Mouse (Mus musculus) liver, embryonic 14.5 days (tissue): ENCODE data around the gene Man2a1. TPM values are rescaled to one million over a fixed set of nuclear protein-coding genes. Genes with fewer than 3 reads are reported as not detected.
A peak's percentile ranks its signal among the peaks of the same experiment; 100 is the strongest.

ENCODE experiments used
- ATAC-seq: fragments of 200-750 bp; cut with Nextera tagmentation; 2 replicates; pipeline ENCODE4 v1.8.0; 2017; ENCODE audit warnings: moderate number of reproducible peaks, mild to moderate bottlenecking, moderate library complexity; ENCODE audit not compliant: insufficient read depth
- DNase-seq, 3 experiments: peaks; one replicate each; pipeline ENCODE4 v3.0.0-alpha.2; 2012 to 2013; ENCODE audit warnings: low read depth in 3 of 3, low spot score in 3 of 3
- H3K27ac ChIP-seq: fragments of 300-500 bp; sonication (generic); 2 replicates; pipeline ENCODE4 v1.5.1; 2014; ENCODE audit warnings: moderate library complexity, mild to moderate bottlenecking, control low read depth, inconsistent platforms
- H3K27me3 ChIP-seq: fragments of 300-500 bp; sonication (generic); 2 replicates; pipeline ENCODE4 v1.6.1; 2014; ENCODE audit warnings: mild to moderate bottlenecking, low read length, moderate library complexity; ENCODE audit not compliant: control insufficient read depth, insufficient read depth
- H3K36me3 ChIP-seq: fragments of 300-500 bp; sonication (generic); replicated peaks from 2 replicates; pipeline ENCODE4 v1.6.1; 2014; ENCODE audit warnings: low read depth; ENCODE audit not compliant: control insufficient read depth, insufficient read depth
- H3K4me1 ChIP-seq, 2 experiments: fragments of 200-500 bp in 1 of 2; fragments of 300-500 bp in 1 of 2; sonication (generic) in 1 of 2; replicated peaks; 2 replicates each; pipeline ENCODE4 v1.6.1; 2012 to 2014; ENCODE audit warnings: antibody characterized with exemption in 1 of 2, inconsistent platforms in 1 of 2, low read length in 1 of 2; ENCODE audit not compliant: control insufficient read depth in 2 of 2, insufficient read depth in 2 of 2
- H3K4me2 ChIP-seq: fragments of 300-500 bp; sonication (generic); 2 replicates; pipeline ENCODE4 v1.6.1; 2014; ENCODE audit warnings: low read depth, mild to moderate bottlenecking, control low read depth, moderate library complexity
- H3K4me3 ChIP-seq, 2 experiments: fragments of 200-500 bp in 1 of 2; fragments of 300-500 bp in 1 of 2; sonication (generic) in 1 of 2; 2 replicates each; pipeline ENCODE4 v1.5.1; 2012 to 2014; ENCODE audit warnings: low read depth in 2 of 2, low read length in 2 of 2, mild to moderate bottlenecking in 2 of 2, control low read depth in 1 of 2, inconsistent platforms in 1 of 2, moderate library complexity in 1 of 2; ENCODE audit not compliant: insufficient read depth in 1 of 2
- H3K9ac ChIP-seq: fragments of 300-500 bp; sonication (generic); replicated peaks from 2 replicates; pipeline ENCODE4 v1.6.1; 2014; ENCODE audit warnings: mild to moderate bottlenecking, control low read depth, moderate library complexity
- H3K9me3 ChIP-seq: fragments of 300-500 bp; sonication (generic); 2 replicates; pipeline ENCODE4 v1.6.1; 2016; ENCODE audit warnings: low read length, mixed read lengths; ENCODE audit not compliant: control insufficient read depth
- CTCF ChIP-seq: IDR thresholded peaks from 2 replicates; pipeline ENCODE4 v1.5.1; 2016; ENCODE audit warnings: antibody characterized with exemption, low read depth, control low read depth
- EP300 ChIP-seq: IDR thresholded peaks from 2 replicates; pipeline ENCODE4 v1.6.1; 2016; ENCODE audit warnings: antibody characterized with exemption, low read depth
- WGBS: fragments of 180-500 bp; shearing (Covaris S2); extraction: QIAGEN DNeasy Blood & Tissue Kit; methylation state at CpG from one replicate; pipeline ENCODE4 v1.1.7; 2014; ENCODE audit not compliant: insufficient replicate concordance; 5-methylcytosine and 5-hydroxymethylcytosine counted together
- polyA plus RNA-seq, 2 experiments: library from polyadenylated mRNA; depleted of rRNA in 1 of 2; stranded (reverse) in 1 of 2; unstranded in 1 of 2; fragments of >200 nt; fragmentation: Nextera tagmentation in 1 of 2; extraction: Ambion mirVana in 1 of 2; gene quantifications; 2 replicates each; pipeline versions ENCODE4 v1.2.1 to v1.2.3; 2012 to 2014

The Man2a1 gene
- polyA plus RNA-seq, 2 experiments: 3.2 to 9.1 TPM

DNA sequence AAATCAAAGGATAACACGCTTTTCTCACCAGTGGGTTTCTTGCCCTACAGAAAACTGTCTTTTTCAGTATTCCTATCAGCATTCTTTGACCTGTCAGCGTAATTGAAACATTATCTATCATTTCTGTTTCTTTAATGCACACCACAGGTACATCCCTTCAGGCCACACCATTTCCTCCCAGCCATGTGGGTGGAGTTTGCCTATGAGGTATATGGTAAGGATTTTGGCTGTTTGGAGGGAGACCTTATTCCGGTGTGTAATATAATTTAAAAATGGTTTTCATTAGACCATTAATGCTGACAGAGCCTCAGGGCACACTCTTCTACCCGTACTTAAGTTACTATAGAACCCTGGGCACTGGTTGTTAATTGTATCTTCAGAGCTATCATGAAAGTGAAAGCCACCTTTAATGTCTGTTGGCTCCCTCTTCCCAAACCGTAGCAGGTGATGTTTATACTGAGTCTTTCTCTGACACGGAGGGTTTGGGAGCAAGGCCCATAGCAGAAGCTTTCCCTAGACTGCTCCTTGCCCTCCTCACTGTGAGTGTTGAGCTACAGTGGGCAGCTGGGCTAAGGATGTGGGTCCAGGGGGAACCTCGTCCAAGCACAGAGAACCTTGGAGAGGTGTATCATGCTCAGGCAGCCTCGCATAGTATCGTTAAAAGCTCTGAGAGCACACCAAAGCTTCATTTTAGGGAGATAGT, 21.3 kb downstream of the Man2a1 start:
- TF ChIP-seq CTCF (no peak), EP300 (no peak)
- ATAC-seq: no peak
- no peak overlapping the region for H3K9ac ChIP-seq

DNA sequence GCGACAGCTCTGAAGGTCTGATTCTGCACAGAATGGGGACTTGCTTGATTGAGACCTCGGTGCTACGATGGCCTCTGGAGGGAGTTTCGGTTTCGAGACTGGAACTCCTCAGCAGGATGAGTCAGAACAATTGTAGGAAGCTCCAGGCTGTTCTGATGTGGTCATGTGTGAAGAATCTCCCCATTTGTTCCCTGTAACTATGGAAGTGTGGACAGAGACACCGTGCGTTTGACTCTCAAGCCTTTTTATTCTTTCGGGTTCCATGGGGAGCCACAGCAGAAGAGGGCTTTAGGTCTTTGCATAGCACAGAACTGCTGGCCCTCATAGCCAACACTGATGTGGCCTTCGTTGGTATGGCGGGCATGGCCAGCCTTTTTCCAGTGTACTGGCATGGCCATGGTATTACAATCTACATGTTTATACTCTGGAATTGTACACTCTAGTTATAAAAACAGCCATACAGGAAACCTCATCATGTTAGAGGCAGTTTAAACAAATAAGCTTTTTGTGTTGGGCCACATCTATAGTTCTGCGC, 21.9 kb downstream of the Man2a1 start:
- TF ChIP-seq EP300 (no peak), CTCF (no peak)

More for the DNA sequence above, 21.3 kb downstream of the Man2a1 start:
- Histone ChIP-seq H3K9me3 (no peaks in the 10 kb centered on the region), H3K27ac (no peak overlapping the region), H3K4me1 (peaks cover 4 to 19% of the 10 kb centered on the region in 2 experiments; a peak in 2 of 4 replicates), H3K4me3 (no peak overlapping the region), H3K27me3 (no peaks in the 10 kb centered on the region), H3K4me2 (0 out of 2 replicates have a peak overlapping the region, but pooled peaks have one; percentile 13), H3K36me3 (no peaks in the 10 kb centered on the region; the same call in 1 of the 2 replicates)
- DNase-seq: no peak
- 66% methylated on average over 9 of the region's 9 CpGs for WGBS

DNA sequence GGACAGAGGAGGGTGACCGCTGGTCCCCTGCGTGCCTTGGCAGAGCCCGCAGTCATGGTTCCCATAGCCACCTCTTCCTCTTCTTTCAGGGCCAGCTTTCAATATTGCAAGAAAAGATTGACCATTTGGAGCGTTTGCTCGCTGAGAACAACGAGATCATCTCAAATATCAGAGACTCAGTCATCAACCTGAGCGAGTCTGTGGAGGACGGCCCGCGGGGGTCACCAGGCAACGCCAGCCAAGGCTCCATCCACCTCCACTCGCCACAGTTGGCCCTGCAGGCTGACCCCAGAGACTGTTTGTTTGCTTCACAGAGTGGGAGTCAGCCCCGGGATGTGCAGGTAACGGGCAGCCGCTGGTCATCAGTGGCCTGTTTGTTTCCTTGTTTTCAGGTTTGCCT, 23.9 kb downstream of the Man2a1 start:
- no peak overlapping the region for H3K9ac ChIP-seq
- no peak for DNase-seq
- no peaks in the 10 kb centered on the region; the same call in 1 of the 2 replicates for H3K36me3 ChIP-seq
- WGBS: 79% methylated on average over 15 of the region's 15 CpGs
- no peak for TF ChIP-seq CTCF
- TF ChIP-seq EP300: no peak
- no peak for ATAC-seq
- H3K4me2 ChIP-seq: no peak overlapping the region
- no peaks in the 10 kb centered on the region for H3K27me3 ChIP-seq
- H3K27ac ChIP-seq: no peak overlapping the region
- H3K9me3 ChIP-seq: no peaks in the 10 kb centered on the region
- no peak overlapping the region for H3K4me3 ChIP-seq
- H3K4me1 ChIP-seq: peaks cover 4 to 12% of the 10 kb centered on the region in 2 experiments; a peak in 2 of 4 replicates

More for the DNA sequence above, 21.9 kb downstream of the Man2a1 start:
- 54% methylated on average over 11 of the region's 11 CpGs for WGBS
- no peaks in the 10 kb centered on the region; the same call in 1 of the 2 replicates for H3K36me3 ChIP-seq
- H3K9ac ChIP-seq: no peak overlapping the region
- H3K4me1 ChIP-seq: peaks cover 4 to 16% of the 10 kb centered on the region in 2 experiments; a peak in 2 of 4 replicates
- no peaks in the 10 kb centered on the region for H3K9me3 ChIP-seq
- ATAC-seq: 0 out of 2 replicates have a peak, but pooled peaks have one; percentile 34
- no peak overlapping the region for H3K27ac ChIP-seq
- 0 out of 2 replicates have a peak overlapping the region, but pooled peaks have one; percentile 13 for H3K4me2 ChIP-seq
- no peaks in the 10 kb centered on the region for H3K27me3 ChIP-seq
- DNase-seq: no peak
- no peak overlapping the region for H3K4me3 ChIP-seq

DNA sequence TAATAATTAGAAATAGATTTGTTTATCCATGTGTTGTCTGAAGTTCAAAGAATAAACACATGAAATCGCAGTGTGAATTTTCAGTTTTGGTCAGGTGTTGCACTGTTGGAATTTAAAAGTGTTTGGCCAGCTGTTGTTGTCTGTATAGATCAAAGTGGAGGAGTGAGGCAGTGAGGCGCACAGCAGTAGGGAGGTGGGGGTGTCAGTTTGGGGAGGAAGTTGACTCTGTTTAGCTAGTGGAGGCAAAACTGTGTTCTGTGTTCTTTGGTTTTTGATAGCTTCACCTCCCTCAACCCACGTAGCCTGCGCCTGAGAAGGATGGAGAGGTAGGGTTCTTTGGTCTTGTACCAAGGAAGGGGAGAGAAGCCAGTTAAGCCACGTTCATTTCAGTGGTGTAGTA, 28.3 kb downstream of the Man2a1 start:
- Histone ChIP-seq H3K9me3 (no peaks in the 10 kb centered on the region), H3K27me3 (no peaks in the 10 kb centered on the region), H3K36me3 (no peaks in the 10 kb centered on the region; the same call in 1 of the 2 replicates), H3K4me2 (no peak overlapping the region), H3K27ac (no peak overlapping the region), H3K9ac (no peak overlapping the region), H3K4me1 (no peaks in the 10 kb centered on the region), H3K4me3 (no peak overlapping the region)
- no peak for TF ChIP-seq EP300
- TF ChIP-seq CTCF: no peak
- no peak for ATAC-seq
- WGBS: 68% methylated on average over 5 of the region's 5 CpGs
- no peak for DNase-seq

DNA sequence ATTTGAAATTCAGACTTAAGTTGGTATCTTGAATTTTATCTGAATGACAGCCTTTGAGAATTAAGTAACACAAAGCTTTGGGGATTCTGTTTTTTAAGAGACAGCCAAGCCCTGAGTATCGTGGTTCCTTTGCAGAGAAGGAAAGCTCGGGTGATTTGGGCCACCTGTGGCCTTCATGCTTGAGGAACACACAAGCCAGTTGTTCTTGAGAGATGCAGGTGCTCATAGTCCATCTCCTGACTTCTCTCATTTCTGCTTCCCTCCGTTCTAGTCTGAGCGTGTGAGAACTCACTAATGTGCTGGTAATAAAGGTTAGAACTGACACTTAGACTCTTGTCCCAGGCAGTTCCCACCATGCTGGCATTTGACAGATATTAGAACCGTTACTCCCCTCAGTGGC, 28.9 kb downstream of the Man2a1 start:
- no peak overlapping the region for H3K9ac ChIP-seq
- no peaks in the 10 kb centered on the region for H3K4me1 ChIP-seq
- H3K4me2 ChIP-seq: no peak overlapping the region
- H3K9me3 ChIP-seq: no peaks in the 10 kb centered on the region
- WGBS: 75% methylated on average over 5 of the region's 5 CpGs
- TF ChIP-seq EP300 (no peak), CTCF (no peak)
- no peak overlapping the region for H3K4me3 ChIP-seq
- no peaks in the 10 kb centered on the region for H3K27me3 ChIP-seq
- H3K27ac ChIP-seq: no peak overlapping the region
- no peak for DNase-seq
- ATAC-seq: no peak
- H3K36me3 ChIP-seq: no peaks in the 10 kb centered on the region; the same call in 1 of the 2 replicates
